Mouse (Mus musculus) kidney, embryonic 15.5 days (tissue): Measurements from ENCODE around the gene Rbm26. TPM values are rescaled to one million over a fixed set of nuclear protein-coding genes. Genes with fewer than 3 reads are reported as not detected.

Experiments used
- ATAC-seq: fragments of 200-750 bp; cut with Nextera tagmentation; replicated peaks from 2 replicates; pipeline ENCODE4 v1.8.0; 2017; ENCODE audit warnings: moderate TSS enrichment; ENCODE audit not compliant: low FRiP score
- H3K27ac ChIP-seq: fragments of 300-500 bp; sonication (generic); 2 replicates; pipeline ENCODE4 v1.5.1; 2015; ENCODE audit warnings: mild to moderate bottlenecking, inconsistent platforms
- H3K27me3 ChIP-seq: fragments of 300-500 bp; sonication (generic); 2 replicates; pipeline ENCODE4 v1.6.1; 2015; ENCODE audit warnings: inconsistent platforms
- H3K36me3 ChIP-seq: fragments of 300-500 bp; sonication (generic); 2 replicates; pipeline ENCODE4 v1.6.1; 2015; ENCODE audit warnings: inconsistent platforms
- H3K4me1 ChIP-seq: fragments of 300-500 bp; sonication (generic); 2 replicates; pipeline ENCODE4 v1.6.1; 2015; ENCODE audit warnings: inconsistent platforms
- H3K4me2 ChIP-seq: fragments of 300-500 bp; sonication (generic); 2 replicates; pipeline ENCODE4 v1.6.1; 2015; ENCODE audit warnings: moderate library complexity, mild to moderate bottlenecking, inconsistent platforms
- H3K4me3 ChIP-seq: fragments of 300-500 bp; sonication (generic); replicated peaks from 2 replicates; pipeline ENCODE4 v1.5.1; 2015; ENCODE audit warnings: mild to moderate bottlenecking, inconsistent platforms
- H3K9ac ChIP-seq: fragments of 300-500 bp; sonication (generic); 2 replicates; pipeline ENCODE4 v1.6.1; 2015; ENCODE audit warnings: mild to moderate bottlenecking, inconsistent platforms
- H3K9me3 ChIP-seq: fragments of 300-500 bp; sonication (generic); replicated peaks from 2 replicates; pipeline ENCODE4 v1.6.1; 2016; ENCODE audit warnings: inconsistent platforms
- WGBS: fragments of 180-500 bp; shearing (Covaris S2); methylation state at CpG from one replicate; pipeline ENCODE4 v1.1.7; 2015; ENCODE audit warnings: mixed read lengths; 5-methylcytosine and 5-hydroxymethylcytosine counted together
- polyA plus RNA-seq: library from polyadenylated mRNA; unstranded; fragments of >200 nt; fragmentation: Nextera tagmentation; extraction: Ambion mirVana; gene quantifications from 2 replicates; pipeline ENCODE4 v1.2.1, GENCODE M21; 2015

The Rbm26 gene
- polyA plus RNA-seq, 1 experiment from 2014 or later, result 34.0 TPM

DNA sequence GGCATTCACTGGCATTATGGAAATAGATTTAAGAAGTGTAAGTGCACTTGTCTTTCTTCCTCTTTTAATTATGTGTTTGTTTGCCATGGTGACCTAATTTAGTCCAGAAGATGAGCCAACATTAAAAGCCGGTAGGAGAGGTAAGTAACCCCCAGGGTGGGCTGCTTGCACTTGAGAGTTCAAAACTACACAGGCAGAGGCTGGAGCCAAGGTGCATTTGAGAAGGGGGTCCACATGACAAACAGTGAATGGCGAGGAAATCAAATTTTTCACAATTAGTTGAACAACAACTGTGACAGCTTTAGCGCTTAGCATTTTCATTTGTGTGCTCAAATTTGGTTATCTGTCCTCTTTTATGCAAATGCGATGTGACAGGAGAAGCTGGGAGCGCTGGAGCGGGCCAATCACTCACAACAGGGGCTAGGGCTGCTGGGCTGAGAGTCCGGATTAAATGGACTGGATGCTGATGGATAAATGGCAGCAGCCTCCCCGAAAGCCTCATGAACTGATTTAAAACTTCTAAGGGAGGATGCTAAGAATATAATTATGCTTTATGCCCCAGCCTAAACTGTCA, 92.3 kb downstream of the Rbm26 start:
- Histone ChIP-seq H3K36me3 (no peaks in the 10 kb centered on the region), H3K4me1 (no peaks in the 10 kb centered on the region), H3K27me3 (no peaks in the 10 kb centered on the region), H3K9me3 (no peaks in the 10 kb centered on the region), H3K4me2 (no peak overlapping the region), H3K9ac (no peak overlapping the region), H3K27ac (no peak overlapping the region), H3K4me3 (no peak overlapping the region)
- WGBS, result 67% methylated on average over 8 of the region's 8 CpGs
- ATAC-seq, result no peak

DNA sequence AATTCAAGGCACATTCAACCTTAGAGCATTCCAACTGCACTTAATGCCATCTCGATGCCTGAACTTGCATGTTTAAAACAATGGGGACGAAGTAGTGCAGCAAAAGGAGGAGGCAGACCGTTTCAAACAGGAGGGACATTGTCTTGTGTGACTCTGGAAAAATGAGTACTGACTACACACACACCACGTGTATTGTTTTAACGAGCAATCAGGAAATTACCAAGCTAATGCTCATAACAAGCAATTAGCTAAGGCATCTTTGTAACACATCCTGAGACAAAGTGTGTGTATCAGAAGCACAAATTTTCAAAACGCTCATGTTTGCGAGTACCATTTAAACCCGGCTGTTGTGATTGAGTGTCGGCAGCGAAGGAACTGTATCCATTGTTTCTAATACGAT, 93.0 kb downstream of the Rbm26 start:
- Histone ChIP-seq H3K9ac (no peak overlapping the region), H3K27ac (no peak overlapping the region), H3K4me1 (no peaks in the 10 kb centered on the region), H3K4me2 (no peak overlapping the region), H3K27me3 (no peaks in the 10 kb centered on the region), H3K9me3 (no peaks in the 10 kb centered on the region), H3K4me3 (no peak overlapping the region), H3K36me3 (no peaks in the 10 kb centered on the region)
- WGBS, result 90% methylated on average over 11 of the region's 11 CpGs
- ATAC-seq, result no peak

DNA sequence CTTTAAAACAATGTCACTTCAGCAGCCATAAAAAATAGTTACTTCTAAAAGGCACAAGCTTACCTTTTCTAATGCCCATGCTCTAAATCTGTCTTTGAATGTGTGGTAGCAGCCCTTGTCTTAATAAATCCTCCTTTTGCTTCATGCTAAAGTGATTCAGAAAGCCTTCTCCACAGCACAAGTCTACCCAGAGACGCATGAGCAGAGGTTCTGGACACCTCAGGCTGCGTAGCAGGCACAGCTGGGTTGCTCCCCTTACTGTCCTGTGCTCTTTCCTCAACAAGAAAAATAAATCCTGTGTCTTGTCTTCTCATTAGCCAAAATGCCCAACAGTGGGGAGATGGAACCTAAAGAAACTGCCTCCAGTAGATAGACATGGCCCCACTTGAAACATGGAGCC, 102.4 kb downstream of the Rbm26 start:
- Histone ChIP-seq H3K27me3 (no peaks in the 10 kb centered on the region), H3K9ac (no peak overlapping the region), H3K36me3 (no peaks in the 10 kb centered on the region), H3K4me2 (no peak overlapping the region), H3K27ac (no peak overlapping the region), H3K9me3 (no peaks in the 10 kb centered on the region), H3K4me1 (peaks cover 4% of the 10 kb centered on the region; the same call in 1 of the 2 replicates), H3K4me3 (no peak overlapping the region)
- 81% methylated on average over 2 of the region's 2 CpGs for WGBS
- no peak for ATAC-seq

GRCm38 (mm10) chr14:105074376-105074775, 102.8 kb downstream of the Rbm26 start:
- Histone ChIP-seq H3K36me3 (no peaks in the 10 kb centered on the region), H3K9me3 (no peaks in the 10 kb centered on the region), H3K4me1 (peaks cover 4% of the 10 kb centered on the region; the same call in 1 of the 2 replicates), H3K27ac (no peak overlapping the region), H3K4me2 (no peak overlapping the region), H3K9ac (no peak overlapping the region), H3K27me3 (no peaks in the 10 kb centered on the region), H3K4me3 (no peak overlapping the region)
- ATAC-seq, result no peak
- 89% methylated on average over 7 of the region's 7 CpGs for WGBS

DNA sequence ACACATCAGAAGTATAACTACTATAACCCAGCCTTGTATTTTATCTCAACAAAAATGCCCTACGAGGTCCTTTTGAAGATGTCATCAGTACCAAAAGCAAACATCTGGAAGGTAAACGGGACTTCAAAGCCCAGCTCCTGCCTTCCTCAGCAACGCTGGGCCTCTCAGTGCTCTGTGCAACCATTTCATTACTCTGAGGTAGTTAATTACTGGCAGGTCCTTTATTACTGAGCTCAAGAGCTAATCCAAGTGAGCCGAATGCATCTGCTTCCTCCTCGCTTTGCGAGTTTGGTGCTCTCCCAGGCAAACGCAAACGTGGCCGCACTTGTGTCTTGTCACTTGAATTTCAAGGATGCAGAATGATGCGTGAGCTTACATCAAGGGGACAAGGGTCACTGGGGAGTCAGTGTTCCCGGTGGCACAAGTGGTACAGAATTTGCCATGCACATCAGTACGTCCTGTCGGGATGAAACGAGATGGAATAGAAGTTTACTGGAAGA, 106.1 kb downstream of the Rbm26 start:
- ATAC-seq, result 0 out of 2 replicates have a peak, but pooled peaks have one; percentile 59
- H3K9me3 ChIP-seq, result no peaks in the 10 kb centered on the region
- no peaks in the 10 kb centered on the region for H3K36me3 ChIP-seq
- peak overlapping the region; percentile 24; the same call in 1 of the 2 replicates for H3K4me2 ChIP-seq
- 24% methylated on average over 14 of the region's 14 CpGs for WGBS
- no peaks in the 10 kb centered on the region for H3K27me3 ChIP-seq
- no peak overlapping the region for H3K27ac ChIP-seq
- H3K9ac ChIP-seq, result no peak overlapping the region
- no peak overlapping the region for H3K4me3 ChIP-seq
- peaks cover 4% of the 10 kb centered on the region; the same call in 1 of the 2 replicates for H3K4me1 ChIP-seq

DNA sequence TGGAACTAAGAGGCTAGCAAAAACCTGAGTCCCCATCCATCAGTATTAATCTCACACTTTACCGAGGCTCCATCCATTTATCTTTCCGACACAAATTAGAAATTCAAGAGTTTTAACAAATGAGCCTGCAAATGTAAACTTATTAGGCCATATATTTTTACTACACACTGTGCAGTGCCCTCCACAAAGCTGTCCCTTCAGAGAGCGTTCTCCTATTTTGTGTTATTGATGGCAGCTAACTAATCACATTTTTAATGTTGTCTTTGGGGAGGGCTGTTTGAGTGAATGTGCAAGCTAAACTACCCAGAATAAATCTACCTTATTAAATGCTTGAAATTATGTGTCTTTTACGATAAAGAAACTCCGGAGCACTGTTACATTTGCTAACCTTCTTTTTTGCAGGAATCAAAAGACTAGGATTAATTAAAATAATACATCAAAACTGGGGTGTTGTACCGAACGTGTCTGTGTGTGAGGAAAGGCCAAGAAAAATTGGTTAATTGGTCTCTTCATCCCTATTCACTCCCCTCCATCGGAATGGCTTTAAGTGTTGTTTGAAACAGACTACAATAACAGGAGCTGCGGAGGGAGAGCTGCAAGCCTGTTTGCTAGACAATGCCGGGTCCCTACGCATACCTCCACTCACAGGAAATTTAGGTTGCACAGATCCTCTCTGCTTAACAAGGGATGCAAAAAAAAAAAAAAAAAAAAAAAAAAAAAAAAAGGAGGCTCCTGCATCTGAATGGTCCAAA, 106.7 kb downstream of the Rbm26 start:
- Histone ChIP-seq H3K27ac (no peak overlapping the region), H3K9me3 (no peaks in the 10 kb centered on the region), H3K4me1 (peaks cover 4% of the 10 kb centered on the region; the same call in 1 of the 2 replicates), H3K36me3 (no peaks in the 10 kb centered on the region), H3K4me3 (no peak overlapping the region), H3K27me3 (no peaks in the 10 kb centered on the region), H3K9ac (no peak overlapping the region), H3K4me2 (peak overlapping the region; percentile 24; the same call in 1 of the 2 replicates)
- WGBS, result 25% methylated on average over 11 of the region's 11 CpGs
- no peak; the same call in 1 of the 2 replicates for ATAC-seq

DNA sequence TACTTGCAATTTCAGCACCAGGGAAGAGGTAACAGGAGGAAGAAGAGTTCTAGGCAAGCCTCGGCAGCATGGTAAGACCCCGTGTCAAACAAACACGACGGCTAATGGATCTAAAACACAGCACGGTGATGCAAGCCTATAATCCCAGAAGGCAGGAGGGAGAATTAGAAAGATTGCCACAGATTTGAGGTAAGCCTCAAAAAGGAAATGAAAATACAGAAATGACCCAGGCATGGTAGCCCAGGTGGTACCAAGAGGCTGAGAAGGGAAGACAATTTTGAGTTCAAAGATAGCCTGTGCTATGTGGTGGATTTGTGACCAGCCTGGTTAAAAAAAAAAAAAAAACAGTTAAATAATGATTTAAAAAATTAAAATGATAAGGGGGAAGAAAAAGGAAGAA, 109.1 kb downstream of the Rbm26 start:
- H3K27ac ChIP-seq, result no peak overlapping the region

DNA sequence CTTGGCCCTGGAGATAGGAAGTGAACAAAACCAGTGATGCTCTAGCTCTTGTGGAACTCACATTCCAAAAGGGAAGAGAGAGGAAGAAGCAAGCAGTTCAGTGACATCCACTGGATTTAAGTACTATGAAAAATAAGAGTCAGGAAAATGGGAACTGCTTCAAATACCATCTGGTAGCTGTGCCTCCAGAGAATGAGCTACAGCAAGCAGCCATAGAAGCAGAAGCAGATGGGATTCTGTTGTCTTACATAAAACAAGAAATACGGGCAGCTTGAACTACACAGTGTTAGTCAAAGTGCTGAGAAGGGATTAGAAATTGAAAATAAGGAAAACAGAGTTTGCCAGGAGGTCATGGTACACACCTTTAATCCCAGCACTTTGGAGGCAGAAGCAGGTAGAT, 112.9 kb downstream of the Rbm26 start:
- Histone ChIP-seq H3K27me3 (no peaks in the 10 kb centered on the region), H3K9ac (no peak overlapping the region), H3K4me2 (no peak overlapping the region), H3K27ac (no peak overlapping the region), H3K36me3 (no peaks in the 10 kb centered on the region), H3K4me1 (no peaks in the 10 kb centered on the region), H3K9me3 (no peaks in the 10 kb centered on the region), H3K4me3 (no peak overlapping the region)
- 77% methylated on average over 1 of the region's 1 CpGs for WGBS
- no peak for ATAC-seq

More for the DNA sequence above, 109.1 kb downstream of the Rbm26 start:
- Histone ChIP-seq H3K36me3 (no peaks in the 10 kb centered on the region), H3K9ac (no peak overlapping the region), H3K9me3 (no peaks in the 10 kb centered on the region), H3K4me1 (peaks cover 4% of the 10 kb centered on the region; the same call in 1 of the 2 replicates), H3K27me3 (no peaks in the 10 kb centered on the region), H3K4me3 (no peak overlapping the region), H3K4me2 (no peak overlapping the region)
- ATAC-seq, result no peak
- 84% methylated on average over 5 of the region's 5 CpGs for WGBS

DNA sequence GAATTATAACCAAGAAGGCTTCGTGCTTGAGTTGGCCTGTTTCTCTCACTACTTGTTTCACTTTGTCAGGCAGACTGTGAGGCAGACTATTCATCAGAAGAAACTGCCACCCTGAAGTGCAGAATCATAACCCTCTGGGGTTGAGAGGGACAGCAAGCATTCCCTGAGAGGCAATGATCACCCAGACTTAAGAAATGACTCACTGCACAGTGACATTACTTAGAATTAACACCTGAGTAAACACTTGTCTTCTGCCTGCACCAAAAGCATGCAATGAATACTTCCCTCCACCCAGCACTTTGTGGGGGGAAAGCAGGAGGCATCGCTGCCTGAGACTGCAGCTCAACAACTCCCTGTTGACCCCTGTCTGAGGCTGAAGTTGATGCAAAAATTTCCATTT, 115.9 kb downstream of the Rbm26 start:
- ATAC-seq, result 0 out of 2 replicates have a peak, but pooled peaks have one; percentile 6
- Histone ChIP-seq H3K27me3 (no peaks in the 10 kb centered on the region), H3K9ac (no peak overlapping the region), H3K4me2 (no peak overlapping the region), H3K36me3 (no peaks in the 10 kb centered on the region), H3K4me1 (no peaks in the 10 kb centered on the region), H3K27ac (no peak overlapping the region), H3K9me3 (no peaks in the 10 kb centered on the region), H3K4me3 (no peak overlapping the region)
- 45% methylated on average over 2 of the region's 2 CpGs for WGBS

GRCm38 (mm10) chr14:105057934-105058333, 119.2 kb downstream of the Rbm26 start:
- H3K4me2 ChIP-seq, result no peak overlapping the region
- no peak overlapping the region for H3K4me3 ChIP-seq
- no peaks in the 10 kb centered on the region for H3K4me1 ChIP-seq
- H3K27ac ChIP-seq, result no peak overlapping the region
- H3K9ac ChIP-seq, result no peak overlapping the region
- no peaks in the 10 kb centered on the region for H3K36me3 ChIP-seq
- no peak for ATAC-seq
- no peaks in the 10 kb centered on the region for H3K9me3 ChIP-seq
- no peaks in the 10 kb centered on the region for H3K27me3 ChIP-seq
